Mouse (Mus musculus): Measurements from ENCODE around the gene Ccnd1. TPM values are rescaled to one million over a fixed set of nuclear protein-coding genes. Genes with fewer than 3 reads are reported as not detected.

Gene Ccnd1
- 81.2 and 89.9 TPM in 2 replicates for polyA plus RNA-seq (2016; fragmentation: Nextera tagmentation; extraction: Ambion mirVana)

- Histone ChIP-seq H3K4me1 (replicated peaks) (peaks cover 43% of the 10 kb centered on the region), H3K4me3 (peak within 1 kb of the TSS; percentile 67), H3K36me3 (peaks cover 29% of the 10 kb centered on the region), H3K27ac (ENCODE audit: poor library complexity, severe bottlenecking) (peak within 1 kb of the TSS; percentile 95), H3K27me3 (replicated peaks) (no peaks in the 10 kb centered on the region), H3K9me3 (replicated peaks) (no peaks in the 10 kb centered on the region), H3K9ac (peak within 1 kb of the TSS; percentile 88), H3K4me2 (peak within 1 kb of the TSS; percentile 96)
- ATAC-seq (ENCODE audit: insufficient number of reproducible peaks, low FRiP score): peak; percentile 70
- WGBS: under 1% methylated on average over 42 of the region's 45 CpGs
Measured at GRCm38 (mm10) chr7:144939344-144940002, at the start of gene Ccnd1. Gene Ccnd1 (minus strand): TSS chr7:144939925.

GRCm38 (mm10) chr7:144988856-144989255, 49.1 kb upstream of the Ccnd1 start:
- H3K9ac ChIP-seq: no peak overlapping the region
- WGBS: 56% methylated on average over 3 of the region's 3 CpGs
- ATAC-seq (ENCODE audit: insufficient number of reproducible peaks, low FRiP score): no peak
- H3K4me2 ChIP-seq: no peak overlapping the region
- no peaks in the 10 kb centered on the region for H3K4me1 ChIP-seq (replicated peaks)
- no peaks in the 10 kb centered on the region for H3K27me3 ChIP-seq (replicated peaks)
- no peak overlapping the region for H3K4me3 ChIP-seq
- H3K9me3 ChIP-seq (replicated peaks): no peaks in the 10 kb centered on the region
- no peak overlapping the region for H3K27ac ChIP-seq (ENCODE audit: poor library complexity, severe bottlenecking)
- no peaks in the 10 kb centered on the region for H3K36me3 ChIP-seq

DNA sequence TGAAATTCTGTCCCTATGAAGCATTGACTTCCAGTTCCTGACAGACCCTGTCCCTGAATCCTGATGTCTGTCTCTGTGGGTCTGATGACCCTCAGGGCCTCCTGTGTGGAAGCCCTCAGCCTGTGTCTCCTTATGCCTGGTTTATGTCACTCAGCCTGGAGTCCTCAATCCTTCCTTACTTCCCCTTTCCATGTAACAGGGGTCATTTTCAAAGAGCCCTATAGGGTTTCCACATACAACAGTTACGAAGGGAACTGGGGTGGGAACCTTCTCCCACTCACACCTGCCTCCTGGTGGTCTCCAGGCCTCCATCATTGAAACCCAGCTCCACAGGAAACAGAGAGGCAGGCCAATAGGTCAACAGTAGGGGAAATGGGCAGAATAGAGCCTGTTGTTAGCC, 45.4 kb upstream of the Ccnd1 start:
- H3K9ac ChIP-seq: no peak overlapping the region
- H3K9me3 ChIP-seq (replicated peaks): no peaks in the 10 kb centered on the region
- no peak overlapping the region for H3K27ac ChIP-seq (ENCODE audit: poor library complexity, severe bottlenecking)
- no peak overlapping the region for H3K4me3 ChIP-seq
- H3K4me2 ChIP-seq: no peak overlapping the region
- 74% methylated on average over 1 of the region's 1 CpGs for WGBS
- H3K27me3 ChIP-seq (replicated peaks): no peaks in the 10 kb centered on the region
- peaks cover 7% of the 10 kb centered on the region for H3K4me1 ChIP-seq (replicated peaks)
- no peaks in the 10 kb centered on the region for H3K36me3 ChIP-seq
- no peak for ATAC-seq (ENCODE audit: insufficient number of reproducible peaks, low FRiP score)

DNA sequence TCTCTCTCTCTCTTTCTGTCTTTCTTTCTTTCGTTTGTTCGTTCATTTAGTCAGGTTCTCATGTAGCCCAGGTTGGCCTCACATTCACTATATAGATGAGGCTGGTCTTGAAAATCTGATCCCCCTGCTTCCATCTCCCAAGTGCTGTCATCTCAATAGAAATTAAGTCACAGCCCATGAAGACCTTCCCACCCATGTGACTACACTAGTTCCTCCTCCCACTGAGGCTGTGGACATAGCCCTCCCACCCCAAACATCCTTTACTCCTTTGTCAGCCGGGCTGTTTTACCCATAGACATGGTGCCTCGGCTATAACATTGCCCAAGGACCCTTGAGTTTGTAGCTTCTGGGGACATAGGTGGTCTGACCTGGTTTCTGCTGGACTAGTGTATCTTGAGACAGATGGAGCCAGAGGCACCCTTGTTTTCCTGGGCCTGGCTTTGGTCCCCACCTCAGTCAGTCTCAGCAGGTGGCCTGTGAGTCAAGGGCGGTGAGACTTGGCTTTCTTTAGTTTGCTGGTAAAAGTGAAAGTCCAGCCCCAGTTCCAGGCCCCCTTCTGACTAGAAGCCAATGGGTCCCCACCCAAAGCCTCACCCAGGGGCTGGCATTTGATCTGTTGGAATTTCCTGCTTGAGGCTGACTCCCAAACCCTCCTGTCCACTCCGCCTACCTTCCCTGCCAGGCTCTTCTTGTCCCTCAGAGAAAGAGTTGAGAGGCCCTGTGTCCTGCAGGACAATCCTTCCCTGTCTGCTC, 42.8 kb upstream of the Ccnd1 start:
- peaks cover 4% of the 10 kb centered on the region for H3K9me3 ChIP-seq (replicated peaks)
- WGBS: 76% methylated on average over 6 of the region's 6 CpGs
- ATAC-seq (ENCODE audit: insufficient number of reproducible peaks, low FRiP score): no peak
- no peaks in the 10 kb centered on the region for H3K36me3 ChIP-seq
- H3K27ac ChIP-seq (ENCODE audit: poor library complexity, severe bottlenecking): no peak overlapping the region
- H3K9ac ChIP-seq: no peak overlapping the region
- H3K4me3 ChIP-seq: no peak overlapping the region
- H3K4me1 ChIP-seq (replicated peaks): peaks cover 7% of the 10 kb centered on the region
- no peak overlapping the region for H3K4me2 ChIP-seq
- H3K27me3 ChIP-seq (replicated peaks): no peaks in the 10 kb centered on the region

DNA sequence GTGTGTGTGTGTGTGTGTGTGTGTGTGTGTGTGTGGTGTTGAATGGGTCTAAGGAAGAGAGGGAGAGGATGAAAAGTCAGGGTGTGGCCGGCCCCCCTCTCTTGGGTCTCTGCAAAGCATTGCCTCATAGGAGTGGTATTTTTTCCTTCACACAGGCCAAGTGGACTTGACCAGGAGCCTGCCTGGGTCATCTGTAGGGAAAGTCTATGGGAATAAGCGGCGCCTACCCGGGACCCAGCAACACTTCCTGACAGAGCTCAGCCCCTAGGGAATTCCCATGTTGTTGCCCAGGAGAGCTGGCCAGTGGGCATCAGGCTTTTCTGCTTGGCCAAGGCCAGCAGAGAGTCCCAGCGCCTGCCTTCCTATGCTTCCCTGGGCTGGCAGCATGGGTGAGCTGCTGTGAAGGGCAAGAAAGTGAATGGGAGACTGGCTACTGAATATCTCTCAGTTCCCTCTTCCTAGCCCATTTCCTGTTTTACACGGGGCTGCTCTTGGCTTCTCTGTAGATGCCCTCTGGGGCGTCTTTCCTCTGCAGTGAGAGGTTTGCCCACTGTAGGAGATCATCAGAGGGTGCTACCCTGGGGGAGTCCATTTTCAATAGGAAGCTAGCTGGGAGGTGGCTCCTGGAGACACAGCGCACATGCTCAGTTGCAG, 41.8 kb upstream of the Ccnd1 start:
- WGBS: 59% methylated on average over 8 of the region's 8 CpGs
- H3K4me3 ChIP-seq: no peak overlapping the region
- no peaks in the 10 kb centered on the region for H3K36me3 ChIP-seq
- no peak overlapping the region for H3K4me2 ChIP-seq
- peaks cover 7% of the 10 kb centered on the region for H3K4me1 ChIP-seq (replicated peaks)
- H3K9ac ChIP-seq: no peak overlapping the region
- no peaks in the 10 kb centered on the region for H3K27me3 ChIP-seq (replicated peaks)
- peaks cover 4% of the 10 kb centered on the region for H3K9me3 ChIP-seq (replicated peaks)
- no peak for ATAC-seq (ENCODE audit: insufficient number of reproducible peaks, low FRiP score)
- H3K27ac ChIP-seq (ENCODE audit: poor library complexity, severe bottlenecking): no peak overlapping the region

DNA sequence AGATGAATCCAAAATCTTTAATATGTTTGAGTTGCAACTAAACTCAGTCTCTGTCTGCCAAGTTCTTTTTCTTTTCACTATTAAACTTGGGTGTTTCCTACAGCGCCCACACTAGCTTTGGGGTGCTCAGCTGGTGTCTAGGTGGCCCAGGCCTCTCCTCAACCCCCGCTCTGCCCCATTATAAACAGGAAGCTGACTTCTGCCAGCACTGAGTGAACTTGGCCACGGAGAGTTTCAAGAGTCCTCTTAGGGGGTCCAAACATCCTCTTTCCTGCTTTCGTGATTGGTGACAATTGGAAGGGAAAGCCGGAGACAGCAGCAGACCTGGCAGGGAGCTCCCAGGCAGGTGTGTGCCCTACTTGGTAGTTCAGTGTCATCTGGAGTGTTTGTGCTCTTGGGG, 40.1 kb upstream of the Ccnd1 start:
- H3K9ac ChIP-seq: no peak overlapping the region
- H3K27ac ChIP-seq (ENCODE audit: poor library complexity, severe bottlenecking): no peak overlapping the region
- no peak overlapping the region for H3K4me2 ChIP-seq
- ATAC-seq (ENCODE audit: insufficient number of reproducible peaks, low FRiP score): no peak
- no peaks in the 10 kb centered on the region for H3K27me3 ChIP-seq (replicated peaks)
- no peak overlapping the region for H3K4me3 ChIP-seq
- H3K9me3 ChIP-seq (replicated peaks): peaks cover 4% of the 10 kb centered on the region
- H3K4me1 ChIP-seq (replicated peaks): peaks cover 7% of the 10 kb centered on the region
- H3K36me3 ChIP-seq: no peaks in the 10 kb centered on the region
- WGBS: 69% methylated on average over 5 of the region's 5 CpGs

GRCm38 (mm10) chr7:144977121-144977520, 37.4 kb upstream of the Ccnd1 start:
- WGBS: 72% methylated on average over 2 of the region's 2 CpGs

DNA sequence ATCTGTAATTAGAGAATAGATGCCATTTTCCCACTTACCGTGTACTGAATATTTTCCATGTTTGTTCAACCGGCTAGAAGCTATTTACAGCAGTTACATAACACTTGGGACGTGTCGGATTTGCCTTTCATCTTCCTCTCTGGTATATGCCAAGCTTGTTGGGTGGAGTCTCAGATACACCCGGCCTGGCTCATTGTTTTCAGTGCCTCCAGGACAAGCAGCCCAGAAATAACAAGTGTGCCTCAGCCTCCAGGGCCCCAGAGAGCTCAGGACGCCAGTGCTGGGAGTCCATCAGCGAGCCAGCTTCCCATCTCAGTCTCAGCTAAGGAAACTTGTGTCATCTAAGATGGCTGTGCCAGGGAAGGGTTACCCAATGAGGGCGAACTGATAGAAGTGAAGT, 33.7 kb upstream of the Ccnd1 start:
- no peak for ATAC-seq (ENCODE audit: insufficient number of reproducible peaks, low FRiP score)

More at GRCm38 (mm10) chr7:144977121-144977520, 37.4 kb upstream of the Ccnd1 start:
- H3K27me3 ChIP-seq (replicated peaks): no peaks in the 10 kb centered on the region
- H3K36me3 ChIP-seq: no peaks in the 10 kb centered on the region
- ATAC-seq (ENCODE audit: insufficient number of reproducible peaks, low FRiP score): no peak
- H3K4me2 ChIP-seq: no peak overlapping the region
- H3K27ac ChIP-seq (ENCODE audit: poor library complexity, severe bottlenecking): no peak overlapping the region
- peaks cover 4% of the 10 kb centered on the region for H3K9me3 ChIP-seq (replicated peaks)
- H3K9ac ChIP-seq: no peak overlapping the region
- no peak overlapping the region for H3K4me3 ChIP-seq
- peaks cover 10% of the 10 kb centered on the region for H3K4me1 ChIP-seq (replicated peaks)

GRCm38 (mm10) chr7:144971769-144972168, 32.0 kb upstream of the Ccnd1 start:
- peaks cover 12% of the 10 kb centered on the region; the same call in 1 of the 2 replicates for H3K27me3 ChIP-seq (replicated peaks)
- 30% methylated on average over 2 of the region's 2 CpGs for WGBS
- no peak; the same call in 1 of the 2 replicates for ATAC-seq (ENCODE audit: insufficient number of reproducible peaks, low FRiP score)

More for the DNA sequence above, 33.7 kb upstream of the Ccnd1 start:
- H3K4me3 ChIP-seq: no peak overlapping the region
- WGBS: 51% methylated on average over 8 of the region's 8 CpGs
- H3K4me1 ChIP-seq (replicated peaks): peaks cover 7% of the 10 kb centered on the region; the same call in 1 of the 2 replicates
- H3K9me3 ChIP-seq (replicated peaks): no peaks in the 10 kb centered on the region
- H3K27ac ChIP-seq (ENCODE audit: poor library complexity, severe bottlenecking): no peak overlapping the region
- peaks cover 12% of the 10 kb centered on the region; the same call in 1 of the 2 replicates for H3K27me3 ChIP-seq (replicated peaks)
- no peak overlapping the region for H3K4me2 ChIP-seq
- H3K36me3 ChIP-seq: no peaks in the 10 kb centered on the region
- no peak overlapping the region for H3K9ac ChIP-seq

DNA sequence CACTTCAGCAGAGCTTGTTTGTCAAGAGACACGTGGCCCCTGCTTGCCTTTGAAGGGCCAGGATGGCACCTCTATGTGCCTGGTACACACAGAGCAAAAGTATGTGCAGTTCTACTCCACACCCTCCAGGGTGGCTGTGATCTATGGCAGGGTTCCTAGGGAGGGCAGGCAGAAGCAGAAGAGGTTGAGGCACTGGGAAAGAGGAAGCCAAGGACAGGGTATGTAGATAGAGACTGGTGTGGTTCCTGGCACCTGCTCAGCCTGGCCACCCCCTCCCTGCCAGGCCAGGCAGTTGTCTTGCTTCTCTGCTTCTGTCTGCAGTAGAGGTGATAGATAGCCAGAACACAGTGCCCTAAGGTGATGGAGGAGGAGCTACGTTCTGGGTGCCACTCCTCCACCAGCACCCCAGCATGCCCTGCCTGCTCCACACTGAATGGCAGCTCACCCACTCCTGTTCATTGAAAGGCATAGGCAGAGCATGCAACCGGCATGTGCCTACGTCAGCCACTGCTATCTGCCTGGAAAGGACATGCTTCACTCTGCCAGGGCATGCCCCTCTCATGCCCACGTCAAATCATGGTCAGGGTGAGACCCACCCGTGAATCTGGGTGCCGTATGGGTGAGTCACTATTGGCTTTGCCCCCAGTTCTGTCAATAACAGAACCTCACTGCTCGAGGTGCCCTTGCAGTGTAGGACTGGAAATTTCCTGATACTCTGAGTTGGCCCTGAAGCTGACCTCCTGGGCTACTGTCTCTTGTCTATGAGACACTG, 31.5 kb upstream of the Ccnd1 start:
- no peaks in the 10 kb centered on the region for H3K9me3 ChIP-seq (replicated peaks)
- H3K4me1 ChIP-seq (replicated peaks): peaks cover 7% of the 10 kb centered on the region; the same call in 1 of the 2 replicates
- H3K27me3 ChIP-seq (replicated peaks): peaks cover 12% of the 10 kb centered on the region; the same call in 1 of the 2 replicates
- no peak overlapping the region for H3K4me3 ChIP-seq
- WGBS: 65% methylated on average over 8 of the region's 8 CpGs
- H3K36me3 ChIP-seq: no peaks in the 10 kb centered on the region
- ATAC-seq (ENCODE audit: insufficient number of reproducible peaks, low FRiP score): 0 out of 2 replicates have a peak, but pooled peaks have one; percentile 11
- H3K27ac ChIP-seq (ENCODE audit: poor library complexity, severe bottlenecking): no peak overlapping the region
- H3K4me2 ChIP-seq: no peak overlapping the region
- no peak overlapping the region for H3K9ac ChIP-seq

More at GRCm38 (mm10) chr7:144971769-144972168, 32.0 kb upstream of the Ccnd1 start:
- Histone ChIP-seq H3K4me1 (replicated peaks) (peaks cover 7% of the 10 kb centered on the region; the same call in 1 of the 2 replicates), H3K27ac (ENCODE audit: poor library complexity, severe bottlenecking) (no peak overlapping the region), H3K4me2 (no peak overlapping the region), H3K4me3 (no peak overlapping the region), H3K9me3 (replicated peaks) (no peaks in the 10 kb centered on the region), H3K9ac (no peak overlapping the region), H3K36me3 (no peaks in the 10 kb centered on the region)

Data from heart, embryonic 12.5 days (tissue).